Mouse (Mus musculus): ENCODE data around the gene Pros1.

Pros1 gene

GRCm38 (mm10) chr16:62861455-62861854, 7.3 kb downstream of the Pros1 start:
- DNase-seq = no peak

- no peak for DNase-seq
Measured at GRCm38 (mm10) chr16:62872688-62873117, 18.6 kb downstream of the Pros1 start.

- no peak for DNase-seq
Measured at GRCm38 (mm10) chr16:62873180-62873579, 19.1 kb downstream of the Pros1 start.

GRCm38 (mm10) chr16:62874065-62874464, 20.0 kb downstream of the Pros1 start:
- DNase-seq = no peak

GRCm38 (mm10) chr16:62895824-62896223, 41.7 kb downstream of the Pros1 start:
- DNase-seq = no peak

GRCm38 (mm10) chr16:62911364-62911763, 57.3 kb downstream of the Pros1 start:
- DNase-seq = no peak

- no peak for DNase-seq
Measured at GRCm38 (mm10) chr16:62912246-62912645, 58.1 kb downstream of the Pros1 start.

GRCm38 (mm10) chr16:62915530-62915929, 61.4 kb downstream of the Pros1 start:
- DNase-seq = no peak

- DNase-seq = no peak
Measured at GRCm38 (mm10) chr16:62922245-62922644, 68.1 kb downstream of the Pros1 start.

- no peak for DNase-seq
Measured at GRCm38 (mm10) chr16:62931341-62931740, 77.2 kb downstream of the Pros1 start.

GRCm38 (mm10) chr16:62936316-62936715, 82.2 kb downstream of the Pros1 start:
- DNase-seq = no peak

GRCm38 (mm10) chr16:62940388-62941003, 86.4 kb downstream of the Pros1 start:
- peak; percentile 39 for DNase-seq

GRCm38 (mm10) chr16:62941763-62942162, 87.7 kb downstream of the Pros1 start:
- no peak for DNase-seq

- no peak for DNase-seq
Measured at GRCm38 (mm10) chr16:62942418-62943410, 88.6 kb downstream of the Pros1 start.

- no peak for DNase-seq
Measured at GRCm38 (mm10) chr16:62958485-62958884, 104.4 kb downstream of the Pros1 start.

GRCm38 (mm10) chr16:62964361-62964763, 110.3 kb downstream of the Pros1 start:
- no peak for DNase-seq

GRCm38 (mm10) chr16:62971673-62972332, 117.7 kb downstream of the Pros1 start:
- DNase-seq = no peak

GRCm38 (mm10) chr16:62974926-62975325, 120.8 kb downstream of the Pros1 start:
- DNase-seq = peak; percentile 15

Measured in cerebellum, adult 11 months (tissue).